Mouse (Mus musculus) adrenal gland, postnatal 10 days (tissue): Measurements from ENCODE around the gene G0s2. TPM values are rescaled to one million over a fixed set of nuclear protein-coding genes. Genes with fewer than 3 reads are reported as not detected.

Source experiments
- total RNA-seq, 2 experiments: library from RNA; stranded (reverse); gene quantifications; 2 replicates each; pipeline ENCODE4 v1.2.3; 2021

The G0s2 gene
- total RNA-seq, 2 experiments from 2014 or later: 138 to 255 TPM

Other genes with a start within 250 kb of the G0s2 start
- gene Syt14, start 237.4 kb downstream of the G0s2 start, total RNA-seq: 1 to 10 TPM; 4.6 to 5.7 TPM
- gene Diexf, start 142.9 kb downstream of the G0s2 start, total RNA-seq: 10 to 100 TPM; 14.8 to 16.6 TPM
- 1 to 10 TPM; 3.2 to 5.1 TPM for gene Irf6, start 120.1 kb downstream of the G0s2 start, total RNA-seq
- gene A130010J15Rik, start 105.2 kb downstream of the G0s2 start, total RNA-seq: 1 to 10 TPM; 3.4 to 4.8 TPM
- 1 to 10 TPM; 9.1 to 9.3 TPM for gene Traf3ip3, start 71.5 kb downstream of the G0s2 start, total RNA-seq
- 1 to 10 TPM; 2.1 to 3.2 TPM for gene Lamb3, start 65.5 kb downstream of the G0s2 start, total RNA-seq
- 100 to 1,000 TPM in 1 of 2 experiments, 10 to 100 TPM in 1; 47.9 to 110 TPM for gene Hsd11b1, start 9.1 kb downstream of the G0s2 start, total RNA-seq
- 1 to 10 TPM in 1 of 2 experiments, under 1 TPM in 1; 0.69 to 1.0 TPM for gene Camk1g, start 97.1 kb upstream of the G0s2 start, total RNA-seq